Mouse (Mus musculus) layer of hippocampus, adult 9-11 months (tissue): Measurements from ENCODE around the gene Gm49388.
"Not testable (repeated sequence)": the region's sequence is repeated elsewhere in the genome, so short reads cannot be mapped to it uniquely, and the experiment has no call there.

Source experiments
- DNase-seq: peaks from one replicate; pipeline ENCODE4 v3.0.0; 2022

The Gm49388 gene

DNA sequence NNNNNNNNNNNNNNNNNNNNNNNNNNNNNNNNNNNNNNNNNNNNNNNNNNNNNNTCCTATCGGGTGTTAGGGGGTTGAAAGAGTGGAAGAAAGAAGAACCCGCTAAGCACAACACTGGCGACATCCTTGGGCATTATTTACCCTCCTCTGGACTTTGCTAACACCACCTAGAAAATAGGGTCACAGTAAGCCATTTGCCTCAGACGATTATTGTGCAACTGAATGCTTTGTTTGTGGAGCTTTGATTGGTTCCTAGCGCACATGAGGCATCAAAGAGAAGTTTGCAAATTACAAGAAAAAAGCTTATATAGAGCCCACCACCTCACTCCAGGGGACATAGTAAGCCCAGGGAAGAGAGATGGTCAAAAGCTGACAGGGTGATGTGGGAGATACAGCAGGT is 23.4 kb downstream of the Gm49388 start:
- no peak for DNase-seq

DNA sequence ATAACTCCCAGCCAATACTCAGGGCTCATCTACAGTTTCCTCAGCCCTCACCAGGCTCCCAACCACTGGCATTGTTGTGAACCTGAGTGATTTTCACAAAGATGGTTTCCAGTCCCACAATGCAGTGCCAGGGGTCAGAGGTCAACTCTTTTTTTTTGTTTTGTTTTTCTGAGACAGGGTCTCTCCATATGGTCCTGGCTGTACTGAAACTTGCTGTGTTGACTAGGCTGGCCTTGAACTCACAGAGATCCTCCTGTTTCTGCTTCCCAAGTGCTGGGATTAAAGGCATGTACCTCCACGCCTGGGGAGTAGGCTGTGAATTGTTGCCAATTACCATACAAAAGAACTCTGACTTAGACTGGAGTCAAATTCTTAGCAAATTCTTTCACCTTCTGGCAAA is 24.4 kb downstream of the Gm49388 start:
- DNase-seq, result no peak

DNA sequence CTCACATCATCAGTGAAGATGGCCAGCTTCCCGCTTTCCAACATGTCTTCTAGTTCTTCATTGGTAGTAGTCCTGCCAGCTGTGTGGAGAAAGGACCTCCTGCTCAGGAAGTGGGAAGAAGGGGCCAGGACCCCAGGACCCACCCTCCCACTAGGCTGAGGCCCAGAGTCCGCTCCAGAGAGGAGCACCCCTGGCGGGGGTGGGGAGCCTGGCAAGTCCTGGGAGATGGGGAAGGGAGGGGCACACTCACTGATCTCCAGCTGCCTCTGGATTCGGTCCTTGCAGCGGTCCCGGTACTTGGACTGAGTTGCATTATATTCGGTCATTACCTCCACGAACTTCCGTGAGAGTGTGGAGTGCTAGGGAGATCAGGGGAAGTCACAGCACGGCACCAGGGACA is 25.2 kb downstream of the Gm49388 start:
- no peak for DNase-seq

DNA sequence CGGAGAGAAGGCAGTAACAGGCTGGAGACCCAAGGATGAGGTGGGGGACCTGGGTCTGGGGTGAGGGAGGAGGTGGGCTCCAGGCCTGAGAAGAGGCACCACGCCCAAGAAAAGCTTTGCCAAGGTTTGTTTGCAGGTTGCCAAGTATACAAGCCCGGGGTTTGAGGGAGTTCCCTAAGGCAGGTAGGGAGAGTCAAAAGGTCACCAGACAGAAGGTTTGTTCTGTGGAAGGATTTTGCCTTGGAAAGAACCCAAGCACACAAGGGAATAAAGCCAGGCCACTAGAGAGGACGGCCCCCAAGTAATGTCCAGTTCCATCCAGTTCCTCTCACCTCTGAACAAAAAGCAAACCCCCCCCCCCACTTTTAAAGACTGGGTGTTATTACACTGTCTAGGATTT is 25.8 kb downstream of the Gm49388 start:
- no peak for DNase-seq

DNA sequence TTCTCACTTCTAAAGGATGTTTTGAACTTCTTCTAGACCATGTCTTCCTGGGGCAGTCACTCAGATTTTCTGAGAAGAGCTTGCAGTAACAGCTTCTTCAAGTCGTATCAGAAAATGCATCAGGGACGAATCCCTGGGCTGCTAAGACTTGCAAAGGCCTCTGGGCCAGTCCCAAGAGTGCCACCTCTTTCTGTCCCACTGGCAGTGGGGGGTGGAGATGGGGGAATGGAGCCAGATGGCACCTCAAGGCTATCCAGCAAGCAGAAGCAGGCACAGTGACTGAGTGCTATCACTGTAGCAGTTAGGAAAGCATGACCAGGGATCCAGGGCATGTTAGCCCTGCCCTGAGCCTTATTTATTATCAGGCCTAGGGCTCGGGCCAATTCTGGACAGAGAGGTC is 26.9 kb downstream of the Gm49388 start:
- no peak for DNase-seq

DNA sequence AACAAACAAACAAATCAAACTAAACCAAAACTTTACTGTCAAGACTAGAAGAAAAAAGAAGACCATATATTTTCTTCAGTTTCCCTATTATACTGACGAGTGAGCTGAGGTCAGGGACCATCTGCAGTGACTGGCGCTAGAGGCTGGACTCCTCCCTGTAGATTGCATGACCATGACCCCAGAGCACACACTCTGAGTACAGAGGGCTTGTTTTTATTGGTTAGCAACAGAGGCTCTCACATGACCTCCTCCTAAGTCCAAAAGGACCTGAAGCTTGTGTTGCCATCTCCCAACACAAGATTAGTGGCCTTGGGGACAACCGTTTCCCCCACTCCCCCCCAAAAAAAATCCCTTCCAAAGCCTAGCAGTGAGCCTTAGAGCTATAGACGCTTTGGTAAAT is 28.4 kb downstream of the Gm49388 start:
- no peak for DNase-seq

DNA sequence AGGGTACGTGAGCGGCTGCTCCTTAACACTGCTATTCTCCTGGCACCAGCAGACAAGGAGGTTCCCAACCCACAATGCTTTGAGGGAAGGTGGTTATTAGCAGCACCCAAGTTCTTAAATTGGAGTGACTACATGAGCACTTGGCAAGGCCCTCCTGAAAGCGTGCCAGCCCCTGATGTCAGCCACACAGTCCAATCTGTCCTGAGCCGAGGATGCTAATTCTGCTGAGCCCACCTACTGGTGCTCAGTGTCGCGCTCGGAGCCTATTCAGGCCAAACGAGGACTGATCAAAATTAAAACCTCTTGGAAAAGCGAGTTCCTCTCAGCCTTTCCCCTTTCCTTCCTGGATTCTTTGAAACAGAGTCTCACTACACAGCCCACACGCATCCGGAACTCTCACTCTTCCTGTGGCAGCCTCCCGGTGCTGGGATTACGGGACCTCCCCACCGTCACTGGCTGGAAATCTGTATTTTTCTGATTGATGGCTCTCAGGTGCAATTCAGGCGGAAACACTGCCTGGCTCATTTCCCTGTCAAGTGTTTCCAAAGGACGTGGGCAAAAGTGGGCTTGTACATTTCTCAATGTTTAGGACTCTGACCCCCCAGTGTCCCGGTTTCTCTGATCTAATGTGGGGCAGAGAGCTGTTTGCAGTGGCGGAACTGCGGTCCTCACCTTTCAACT is 29.0 kb downstream of the Gm49388 start:
- peak; percentile 88 for DNase-seq

DNA sequence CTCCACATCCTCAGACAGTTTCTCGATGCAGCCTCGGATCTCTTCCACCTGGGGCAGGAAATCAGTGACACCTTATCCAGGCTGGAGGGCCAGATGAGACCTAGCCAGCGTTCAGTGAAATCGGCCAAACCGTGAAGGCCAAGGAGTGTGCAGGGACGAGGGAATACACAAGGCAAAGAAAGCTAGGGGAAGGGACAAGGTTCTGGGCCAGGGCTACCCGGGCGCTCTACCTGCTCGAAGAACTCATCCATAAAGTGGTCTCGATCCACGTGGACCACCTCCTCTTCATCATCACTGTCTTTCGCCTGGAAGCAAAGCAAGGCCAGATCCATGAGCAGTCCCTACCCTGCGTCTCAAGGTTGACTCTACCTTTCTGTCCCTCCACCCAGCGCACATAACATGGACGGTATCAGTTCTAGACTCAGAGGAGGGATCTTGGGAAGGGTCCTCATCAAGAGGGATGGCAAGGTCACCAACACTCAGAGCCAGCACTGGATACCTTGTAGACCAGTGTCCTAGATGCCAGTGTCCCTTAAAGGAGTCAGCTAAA is 29.8 kb downstream of the Gm49388 start:
- DNase-seq, result no peak

DNA sequence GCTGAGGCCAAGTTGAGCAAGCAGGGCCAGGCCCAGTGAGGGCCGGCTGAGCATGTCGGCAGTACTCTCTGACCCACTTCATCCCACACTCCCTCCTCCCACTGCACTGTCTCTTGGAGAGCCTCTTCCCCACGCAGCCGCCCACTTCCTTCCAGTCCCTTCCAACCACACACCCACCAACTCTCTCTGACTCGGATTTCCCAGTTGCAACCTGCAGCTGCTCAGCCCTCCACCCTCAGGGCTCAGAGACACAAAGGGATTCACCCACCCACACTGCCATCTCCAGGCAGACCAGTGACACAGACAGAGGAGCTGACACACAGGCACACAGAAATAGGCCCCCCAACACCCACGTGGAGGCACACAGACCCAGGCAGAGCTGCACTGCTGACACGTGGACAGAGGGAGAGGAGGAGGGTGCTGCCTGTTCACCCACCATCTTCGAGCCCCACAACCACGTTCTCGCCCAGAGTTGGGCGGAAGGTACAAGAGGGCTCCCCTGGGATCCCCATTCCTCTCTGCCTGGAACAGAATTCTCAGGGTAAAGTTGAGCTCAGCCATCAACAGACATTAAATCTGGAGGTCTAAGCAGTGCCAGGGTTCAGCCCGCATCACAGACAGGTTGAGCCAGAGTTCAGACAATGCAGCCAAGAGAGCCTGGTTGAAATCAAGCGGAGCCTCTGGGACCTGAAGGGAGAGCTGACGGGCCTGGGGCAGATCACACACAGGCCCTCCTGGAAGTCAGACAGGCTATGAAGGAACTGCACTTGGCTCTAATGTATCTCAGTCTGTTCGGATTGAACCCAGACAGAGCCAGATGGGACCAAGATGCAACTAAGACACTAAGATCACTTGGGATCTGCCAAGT is 30.8 kb downstream of the Gm49388 start:
- peak; percentile 89 for DNase-seq

DNA sequence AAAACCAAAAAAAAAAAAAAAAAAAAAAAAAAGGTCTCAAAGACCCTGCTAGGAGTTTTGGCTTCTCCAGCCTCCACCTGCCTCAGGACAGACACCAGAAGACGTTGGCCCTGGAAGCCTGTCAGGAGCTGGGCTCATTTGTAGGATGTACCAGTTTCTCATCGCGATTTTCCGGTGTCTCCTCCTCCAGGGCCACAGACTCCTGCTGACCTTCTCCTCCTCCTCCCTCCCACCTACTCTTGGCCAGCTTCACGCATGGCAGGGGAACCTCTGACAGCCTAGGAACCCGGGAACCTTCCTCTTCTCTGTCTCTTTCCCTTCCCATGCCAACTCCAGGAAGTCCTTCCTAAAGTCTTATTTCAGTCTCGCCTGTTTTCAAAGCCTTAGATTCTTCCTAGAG is 31.6 kb downstream of the Gm49388 start:
- DNase-seq, result no peak

DNA sequence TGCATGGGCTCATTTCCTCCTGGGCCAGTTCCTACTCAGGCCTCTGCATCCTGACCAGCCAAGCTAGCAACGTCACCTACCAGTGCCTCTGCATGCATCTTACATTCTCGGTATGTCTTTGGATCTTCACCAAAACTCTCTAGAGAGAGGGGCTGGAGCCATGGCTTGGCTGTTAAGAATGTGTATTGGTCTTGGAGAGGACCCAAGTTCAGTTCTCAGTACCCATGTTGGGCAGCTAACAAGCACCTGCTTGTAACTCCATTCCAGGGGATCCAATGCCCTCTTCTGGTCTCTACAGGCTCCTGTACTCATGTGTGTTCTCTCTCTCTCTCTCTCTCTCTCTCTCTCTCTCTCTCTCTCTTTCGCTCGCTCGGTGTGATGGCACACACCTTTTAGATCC is 32.4 kb downstream of the Gm49388 start:
- DNase-seq, result no peak

DNA sequence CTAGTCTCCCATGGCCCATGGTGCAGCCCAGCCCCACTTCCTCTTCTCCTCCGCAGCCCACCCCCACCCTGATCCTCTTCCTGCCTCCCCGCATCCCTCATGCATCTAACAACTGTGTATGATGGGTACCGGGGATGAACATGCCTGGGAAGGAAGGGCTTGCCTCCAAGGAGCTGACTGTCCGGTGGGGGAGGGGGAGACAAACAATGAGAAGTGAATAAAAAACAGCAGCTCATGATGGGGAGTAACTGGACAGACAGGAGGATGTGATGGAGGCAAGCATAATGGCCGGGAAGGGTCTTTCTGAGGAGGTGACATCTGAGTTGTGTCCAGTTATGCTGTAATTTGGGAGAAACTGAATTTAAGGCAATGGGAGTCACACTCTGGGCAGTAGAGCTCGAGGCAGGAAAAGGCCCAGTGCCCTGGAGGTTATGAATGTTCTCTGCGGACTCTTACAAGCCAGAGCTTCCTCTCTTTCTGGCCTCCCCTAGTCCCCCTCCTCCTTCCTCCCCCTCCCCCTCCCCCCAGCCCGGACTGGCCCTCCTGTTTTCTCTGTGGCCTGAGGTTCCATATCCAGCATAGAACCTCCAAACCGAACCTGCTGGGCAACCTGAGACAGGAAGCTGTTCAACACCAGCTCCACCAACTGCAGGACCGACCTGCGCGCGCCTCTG is 35.6 kb downstream of the Gm49388 start:
- no peak for DNase-seq

DNA sequence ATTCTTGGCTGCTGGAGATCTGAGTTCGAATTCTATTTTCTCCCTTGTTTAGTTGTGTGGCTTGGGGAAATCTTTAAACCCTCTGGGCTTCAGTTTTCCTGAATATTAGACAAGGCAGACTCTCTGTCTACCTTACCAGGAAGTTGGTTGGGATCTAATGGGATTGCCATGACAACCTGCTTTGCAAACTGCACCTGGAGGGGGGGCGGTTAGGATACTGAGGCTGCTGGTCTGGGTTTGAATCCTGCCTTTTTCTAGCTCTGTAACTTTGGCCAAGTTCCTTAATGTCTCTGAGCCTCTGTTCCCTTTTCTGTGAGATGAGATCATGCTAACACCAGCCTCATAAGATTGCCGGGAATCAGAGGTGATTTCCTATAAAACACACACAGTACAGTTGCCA is 37.1 kb downstream of the Gm49388 start:
- no peak for DNase-seq

DNA sequence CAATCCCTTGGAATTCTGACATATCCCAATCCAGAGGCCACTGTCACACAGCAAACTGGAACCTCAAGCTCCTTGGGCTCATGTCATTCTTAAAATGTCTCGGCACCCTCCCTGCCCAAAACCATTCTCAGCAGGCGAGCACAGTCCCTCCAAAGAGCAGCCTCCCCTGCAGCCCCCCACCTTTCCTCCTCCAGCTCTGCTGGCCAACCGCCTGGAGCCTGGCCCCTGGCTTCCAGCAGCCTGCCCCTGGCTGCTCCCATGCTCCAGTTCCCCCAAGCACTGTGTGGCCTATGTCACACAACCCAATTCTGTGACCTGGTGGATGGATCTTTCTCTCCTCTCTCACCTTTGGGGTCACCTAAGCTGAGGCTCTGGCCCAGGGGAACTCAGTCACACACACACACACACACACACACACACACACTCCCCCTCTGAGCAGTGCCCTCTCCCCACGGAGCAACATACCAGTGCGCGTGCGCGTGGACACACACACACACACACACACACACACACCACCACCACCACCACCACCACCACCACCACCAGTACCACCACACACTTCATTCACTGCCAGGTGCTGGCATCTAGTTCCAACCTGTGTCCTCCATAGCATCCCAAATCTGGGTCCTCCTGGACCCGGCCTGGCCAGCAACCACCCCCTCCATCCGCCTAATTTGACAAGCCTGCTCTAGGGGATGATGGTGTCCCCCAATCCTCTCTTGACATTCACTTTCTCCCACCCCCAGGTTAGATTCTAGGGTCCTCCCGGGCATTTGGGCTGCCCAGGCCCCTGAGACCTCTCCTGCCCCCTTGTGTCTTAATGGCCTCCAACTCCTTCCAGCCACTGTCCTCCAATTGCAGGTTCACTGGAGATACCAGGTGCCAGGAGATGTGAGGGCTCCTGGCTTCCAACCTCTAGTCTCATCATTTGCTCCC is 38.1 kb downstream of the Gm49388 start:
- DNase-seq, result no peak

DNA sequence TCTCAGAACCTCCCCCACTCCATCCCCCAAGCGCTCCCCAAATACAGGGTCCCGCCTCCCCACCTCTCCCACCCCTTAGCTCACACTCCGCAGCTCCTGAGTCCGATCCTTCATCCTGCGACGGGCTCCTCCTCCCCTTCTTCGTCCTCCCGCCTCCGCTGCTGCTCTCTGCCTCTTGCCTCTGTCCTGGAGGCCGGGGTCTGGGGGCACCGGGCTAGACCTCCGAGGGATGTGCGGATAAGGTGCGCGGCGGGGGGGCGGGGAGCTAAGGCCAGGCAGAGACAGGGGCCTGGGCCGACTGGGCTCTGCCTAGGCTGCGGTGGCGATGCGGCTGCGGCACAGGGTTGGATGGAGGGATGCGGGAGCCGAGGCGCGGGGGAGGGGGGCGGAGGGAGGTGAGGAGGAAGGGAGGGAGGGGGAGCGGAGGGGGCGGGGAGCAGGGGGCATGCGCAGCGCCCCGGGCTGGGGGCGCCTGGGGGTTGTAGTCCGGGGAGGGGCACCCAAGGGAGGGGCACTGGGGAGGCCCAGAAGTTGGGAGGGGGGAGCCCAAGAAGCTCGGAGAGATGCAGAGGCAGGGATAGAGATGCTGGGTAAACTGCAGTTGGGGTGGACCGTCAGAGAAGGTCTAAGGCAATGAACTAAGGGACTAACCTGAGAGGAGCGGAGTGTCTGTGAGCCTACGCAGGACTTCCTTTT is 38.9 kb downstream of the Gm49388 start, which contains the start of the genes Stx4a and Stx1b:
TSS of gene Stx4a (plus strand) at position 119 of the 696 bp plus-strand sequence.
TSS of gene Stx1b (minus strand) at position 374 of the 696 bp plus-strand sequence.
- DNase-seq, result peak; percentile 58

DNA sequence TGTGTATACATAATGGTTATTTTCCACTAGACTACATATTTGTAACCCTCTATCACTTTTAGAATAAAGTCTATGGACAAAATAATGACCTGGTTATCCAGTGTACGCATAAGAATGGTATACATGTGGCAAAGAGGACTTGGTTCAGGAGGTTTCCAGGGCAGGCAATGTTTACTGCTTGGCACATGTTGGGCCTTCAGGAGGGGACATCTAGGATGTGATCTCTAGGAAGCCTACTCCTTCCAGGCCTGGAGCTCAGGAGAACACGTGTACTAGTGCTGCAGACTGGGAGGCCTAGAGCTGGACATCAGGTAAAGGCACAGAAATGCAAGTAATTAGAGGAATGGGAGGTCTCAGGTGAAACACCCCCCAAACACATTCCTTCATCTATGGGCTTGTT is 50.1 kb downstream of the Gm49388 start:
- no peak for DNase-seq

DNA sequence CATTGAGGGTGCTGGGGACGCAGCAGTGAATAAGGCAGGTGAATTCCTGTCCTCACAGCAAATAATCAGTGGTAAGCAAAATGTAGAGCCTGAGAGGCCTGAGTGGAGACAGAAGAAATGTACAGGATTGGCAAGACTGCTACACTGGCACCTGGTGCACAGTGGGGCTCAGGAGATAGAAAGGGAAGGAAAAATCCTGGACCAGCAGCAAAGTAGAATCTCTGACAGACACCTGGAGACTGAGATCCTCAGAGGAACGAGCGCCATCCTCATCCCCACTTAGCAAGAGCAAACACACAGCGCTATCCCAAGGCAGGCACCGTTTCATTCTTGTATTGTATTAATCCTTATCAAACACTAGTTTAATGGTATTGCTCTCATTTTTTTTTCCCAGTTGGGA is 52.1 kb downstream of the Gm49388 start:
- DNase-seq, result no peak

DNA sequence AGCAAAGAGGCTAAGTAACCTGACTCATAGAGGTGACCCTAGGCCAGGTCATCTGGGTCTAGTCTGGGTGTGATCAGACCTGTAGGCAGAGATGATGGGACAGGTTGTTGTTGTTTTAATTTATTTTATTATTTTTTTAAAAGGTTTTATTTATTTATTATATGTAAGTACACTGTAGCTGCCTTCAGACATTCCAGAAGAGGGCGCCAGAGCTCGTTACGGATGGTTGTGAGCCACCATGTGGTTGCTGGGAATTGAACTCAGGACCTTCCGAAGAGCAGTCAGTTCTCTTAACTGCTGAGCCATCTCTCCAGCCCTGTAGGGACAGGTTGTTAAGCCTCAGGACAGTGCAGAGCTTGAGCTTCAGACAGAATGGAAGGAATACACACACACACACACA is 52.5 kb downstream of the Gm49388 start:
- not testable (repeated sequence) for DNase-seq

DNA sequence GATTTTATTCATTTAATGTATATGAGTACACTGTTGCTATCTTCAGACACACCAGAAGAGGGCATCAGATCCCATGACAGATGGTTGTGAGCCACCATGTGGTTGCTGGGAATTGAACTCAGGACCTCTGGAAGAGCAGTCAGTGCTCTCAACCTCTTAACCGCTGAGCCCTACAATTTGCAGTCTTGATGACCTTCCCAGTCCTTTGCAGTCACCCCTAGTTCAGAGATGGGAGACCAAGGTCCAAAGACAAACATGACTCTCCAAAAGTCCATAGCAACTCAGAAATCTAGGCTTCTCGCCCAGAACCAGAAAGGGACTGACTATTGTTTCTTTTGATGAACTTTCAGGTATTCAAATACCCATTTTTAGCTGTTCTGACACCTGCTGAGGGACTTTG is 54.6 kb downstream of the Gm49388 start:
- not testable (repeated sequence) for DNase-seq

DNA sequence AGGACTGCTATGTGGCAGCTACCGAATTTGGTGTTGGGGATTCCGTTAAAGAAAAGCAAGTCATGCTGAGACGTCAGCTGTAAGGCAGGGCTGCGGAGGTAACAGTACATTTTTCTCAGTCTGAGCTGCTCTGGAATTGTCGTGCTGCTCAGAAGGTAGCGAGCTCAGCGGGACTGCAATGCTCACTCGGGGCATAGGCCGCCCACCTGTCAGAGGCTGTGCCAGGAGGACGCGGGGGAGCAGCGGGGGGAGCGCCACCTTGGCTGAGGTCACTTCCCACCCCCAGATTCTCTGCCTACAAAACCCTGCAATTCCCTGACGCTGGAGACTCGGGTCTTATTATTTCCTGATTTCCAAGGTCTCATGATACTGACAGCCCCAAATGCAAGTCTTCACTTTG is 55.5 kb downstream of the Gm49388 start:
- DNase-seq, result peak; percentile 72

DNA sequence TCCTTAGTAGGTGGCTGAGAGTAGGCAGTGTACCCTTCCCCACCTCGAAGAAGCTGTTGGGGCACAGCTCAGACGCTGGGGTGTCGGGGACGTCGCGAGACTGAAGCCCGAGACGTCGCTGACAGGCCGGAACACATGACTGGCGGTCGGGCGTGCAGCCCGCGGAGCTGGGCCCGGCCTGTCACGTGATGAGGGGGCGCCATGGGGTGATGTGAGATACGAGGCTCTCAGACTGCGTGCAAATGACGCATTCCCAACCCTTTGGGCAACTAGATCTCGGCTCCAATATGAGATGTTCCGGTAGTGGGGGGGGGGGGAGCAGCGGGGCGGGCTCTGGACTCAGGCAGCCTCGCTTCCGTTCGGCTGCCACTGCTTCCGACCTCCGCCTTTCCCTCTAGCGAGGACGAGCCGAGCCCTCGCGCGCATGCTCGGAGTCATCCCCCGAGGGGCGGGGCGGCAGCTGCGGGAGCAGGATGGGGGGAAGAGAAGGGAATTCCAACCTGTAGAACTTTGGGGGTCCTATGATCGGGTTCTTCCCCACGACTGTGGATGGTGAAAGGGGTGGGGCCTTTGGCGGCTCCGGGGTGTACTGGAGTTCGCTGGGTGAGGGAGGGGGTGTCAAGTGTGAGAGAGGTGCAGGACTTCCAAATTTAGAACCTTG is 56.1 kb downstream of the Gm49388 start:
- peak; percentile 98 for DNase-seq
